Mouse (Mus musculus) midbrain, embryonic 12.5 days (tissue): ENCODE data around the gene 2510039O18Rik. TPM values are rescaled to one million over a fixed set of nuclear protein-coding genes. Genes with fewer than 3 reads are reported as not detected.

Experiments
- ATAC-seq: fragments of 200-750 bp; cut with Nextera tagmentation; 2 replicates; pipeline ENCODE4 v1.8.0; 2017; ENCODE audit warnings: low read depth, moderate TSS enrichment, moderate library complexity; ENCODE audit not compliant: low FRiP score
- H3K27ac ChIP-seq: fragments of 300-500 bp; sonication (generic); replicated peaks from 2 replicates; pipeline ENCODE4 v1.5.1; 2016; ENCODE audit warnings: mild to moderate bottlenecking
- H3K27me3 ChIP-seq: fragments of 300-500 bp; sonication (generic); 2 replicates; pipeline ENCODE4 v1.6.1; 2016; ENCODE audit warnings: mild to moderate bottlenecking
- H3K36me3 ChIP-seq: fragments of 300-500 bp; sonication (generic); 2 replicates; pipeline ENCODE4 v1.6.1; 2016
- H3K4me1 ChIP-seq: fragments of 300-500 bp; sonication (generic); 2 replicates; pipeline ENCODE4 v1.6.1; 2016
- H3K4me2 ChIP-seq: fragments of 300-500 bp; sonication (generic); replicated peaks from 2 replicates; pipeline ENCODE4 v1.6.1; 2016; ENCODE audit warnings: mild to moderate bottlenecking, moderate library complexity
- H3K4me3 ChIP-seq: fragments of 300-500 bp; sonication (generic); 2 replicates; pipeline ENCODE4 v1.5.1; 2016; ENCODE audit warnings: mild to moderate bottlenecking
- H3K9ac ChIP-seq: fragments of 300-500 bp; sonication (generic); replicated peaks from 2 replicates; pipeline ENCODE4 v1.6.1; 2016; ENCODE audit warnings: mild to moderate bottlenecking, moderate library complexity
- H3K9me3 ChIP-seq: fragments of 300-500 bp; sonication (generic); 2 replicates; pipeline ENCODE4 v1.6.1; 2016; ENCODE audit warnings: mild to moderate bottlenecking
- WGBS: fragments of 180-500 bp; shearing (Covaris S2); methylation state at CpG from one replicate; pipeline ENCODE4 v1.1.7; 2016; 5-methylcytosine and 5-hydroxymethylcytosine counted together
- polyA plus RNA-seq: library from polyadenylated mRNA; unstranded; fragments of >200 nt; fragmentation: Nextera tagmentation; extraction: Ambion mirVana; gene quantifications from 2 replicates; pipeline ENCODE4 v1.2.1, GENCODE M21; 2016

The 2510039O18Rik gene
- polyA plus RNA-seq, 1 experiment from 2014 or later, result 21.2 TPM

DNA sequence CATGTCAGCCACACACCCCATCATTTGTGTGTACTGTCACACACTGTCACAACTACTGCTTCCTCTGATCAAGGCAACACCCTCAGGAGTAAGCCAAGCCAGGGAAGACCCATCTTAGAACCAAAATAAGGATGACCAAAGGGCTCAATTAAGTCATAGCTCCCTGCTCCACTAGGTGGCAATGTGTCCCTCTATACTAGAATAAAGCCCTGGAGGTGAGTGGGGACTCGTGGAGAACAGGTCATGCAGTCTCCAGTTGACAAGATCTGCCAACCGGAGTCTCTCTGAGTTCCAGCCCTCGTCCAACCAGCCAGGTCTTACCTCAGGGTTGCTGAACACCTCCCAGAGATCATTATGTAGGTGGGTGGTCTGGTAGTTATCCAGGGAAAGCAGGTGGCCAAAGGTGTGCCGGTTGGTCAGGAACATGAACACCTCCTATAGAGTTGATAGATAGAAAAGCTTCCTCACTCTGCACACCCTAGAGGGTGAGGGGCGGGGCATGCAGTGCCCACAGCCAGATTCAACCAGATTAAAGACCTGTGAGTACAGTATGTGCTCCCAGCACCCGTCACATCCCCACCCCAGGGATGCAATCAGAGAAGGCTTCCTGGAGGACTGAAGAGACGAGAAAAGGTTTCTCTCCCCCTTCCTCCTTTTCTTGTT, 22.1 kb upstream of the 2510039O18Rik start:
- H3K27me3 ChIP-seq, result no peaks in the 10 kb centered on the region
- no peak overlapping the region for H3K27ac ChIP-seq
- no peaks in the 10 kb centered on the region for H3K4me1 ChIP-seq
- 64% methylated on average over 7 of the region's 7 CpGs for WGBS
- no peak overlapping the region for H3K9ac ChIP-seq
- H3K4me3 ChIP-seq, result no peak overlapping the region
- H3K36me3 ChIP-seq, result 0 out of 2 replicates have a peak, but pooled peaks cover 5% of the 10 kb centered on the region
- peak; percentile 27; the same call in 1 of the 2 replicates for ATAC-seq
- H3K9me3 ChIP-seq, result no peaks in the 10 kb centered on the region
- H3K4me2 ChIP-seq, result no peak overlapping the region

DNA sequence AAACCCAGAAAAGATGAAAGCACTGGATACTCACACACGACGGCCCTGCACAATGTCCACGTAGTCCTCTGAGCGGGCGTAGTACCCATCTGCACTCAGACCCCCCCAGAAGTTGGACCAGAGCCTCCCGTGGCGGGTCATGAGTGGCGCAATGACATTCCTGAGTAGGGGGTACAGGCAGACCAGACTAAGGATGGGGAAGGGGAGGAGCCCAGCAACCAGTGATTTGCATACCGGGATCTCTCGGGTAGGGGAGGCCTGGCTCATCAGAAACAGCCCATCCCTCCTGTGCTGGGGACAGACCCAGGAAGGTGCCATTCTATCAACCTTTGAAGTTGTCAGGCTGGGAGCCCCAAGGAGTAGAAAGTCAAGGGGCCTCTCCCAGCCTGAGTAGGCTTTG, 19.7 kb upstream of the 2510039O18Rik start:
- Histone ChIP-seq H3K9me3 (no peaks in the 10 kb centered on the region), H3K27me3 (no peaks in the 10 kb centered on the region), H3K4me1 (no peaks in the 10 kb centered on the region), H3K4me3 (no peak overlapping the region), H3K27ac (no peak overlapping the region), H3K9ac (no peak overlapping the region), H3K4me2 (0 out of 2 replicates have a peak overlapping the region, but pooled peaks have one; percentile 9), H3K36me3 (0 out of 2 replicates have a peak, but pooled peaks cover 5% of the 10 kb centered on the region)
- WGBS, result 31% methylated on average over 10 of the region's 10 CpGs
- ATAC-seq, result peak; percentile 57

DNA sequence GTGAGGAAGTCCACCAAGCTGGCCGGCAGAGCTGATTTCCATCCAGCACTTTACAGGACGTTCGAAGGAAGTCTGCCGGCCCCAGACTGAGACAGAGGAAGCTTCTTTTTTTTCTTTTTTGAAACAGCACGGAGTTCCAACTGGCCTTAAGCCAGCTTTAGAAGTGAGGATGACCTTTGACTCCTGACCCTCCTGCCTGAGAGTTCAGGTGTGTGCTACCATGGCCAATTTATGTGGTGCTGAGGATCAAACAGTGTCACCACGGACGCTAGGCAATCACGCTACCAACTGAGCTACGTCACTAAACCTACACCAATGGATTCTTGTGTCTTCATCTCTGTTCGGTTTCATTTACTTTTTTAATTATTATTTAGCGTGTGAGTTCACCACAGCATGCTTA, 18.4 kb upstream of the 2510039O18Rik start:
- Histone ChIP-seq H3K36me3 (0 out of 2 replicates have a peak, but pooled peaks cover 2% of the 10 kb centered on the region), H3K4me2 (no peak overlapping the region), H3K27ac (no peak overlapping the region), H3K9ac (no peak overlapping the region), H3K27me3 (no peaks in the 10 kb centered on the region), H3K4me3 (no peak overlapping the region), H3K4me1 (no peaks in the 10 kb centered on the region), H3K9me3 (no peaks in the 10 kb centered on the region)
- 80% methylated on average over 11 of the region's 11 CpGs for WGBS
- no peak for ATAC-seq

DNA sequence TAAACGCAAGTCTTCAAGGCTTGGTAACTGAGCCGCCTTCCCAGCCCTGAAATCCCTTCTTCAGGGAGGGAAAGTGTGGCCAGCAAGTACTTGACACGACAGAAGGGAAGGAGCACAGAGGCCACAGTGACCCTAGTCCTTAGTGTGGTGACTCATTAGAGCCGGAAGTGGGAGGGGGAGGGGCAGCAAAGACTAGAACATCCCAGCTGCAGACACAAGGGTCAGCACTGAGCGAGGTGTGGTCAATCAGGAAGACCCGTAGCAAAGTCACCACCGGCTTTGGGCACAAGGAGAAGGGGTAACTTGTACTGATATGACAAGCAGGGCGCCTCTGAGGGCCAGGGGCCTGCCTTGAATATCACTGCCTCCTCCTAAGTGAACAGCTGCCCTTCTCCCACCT, 13.0 kb upstream of the 2510039O18Rik start:
- no peak overlapping the region for H3K9ac ChIP-seq
- H3K27ac ChIP-seq, result no peak overlapping the region
- no peak for ATAC-seq
- H3K36me3 ChIP-seq, result 0 out of 2 replicates have a peak, but pooled peaks cover 5% of the 10 kb centered on the region
- H3K4me3 ChIP-seq, result no peak overlapping the region
- no peak overlapping the region for H3K4me2 ChIP-seq
- no peaks in the 10 kb centered on the region for H3K27me3 ChIP-seq
- H3K9me3 ChIP-seq, result no peaks in the 10 kb centered on the region
- WGBS, result 48% methylated on average over 8 of the region's 8 CpGs
- H3K4me1 ChIP-seq, result no peaks in the 10 kb centered on the region

DNA sequence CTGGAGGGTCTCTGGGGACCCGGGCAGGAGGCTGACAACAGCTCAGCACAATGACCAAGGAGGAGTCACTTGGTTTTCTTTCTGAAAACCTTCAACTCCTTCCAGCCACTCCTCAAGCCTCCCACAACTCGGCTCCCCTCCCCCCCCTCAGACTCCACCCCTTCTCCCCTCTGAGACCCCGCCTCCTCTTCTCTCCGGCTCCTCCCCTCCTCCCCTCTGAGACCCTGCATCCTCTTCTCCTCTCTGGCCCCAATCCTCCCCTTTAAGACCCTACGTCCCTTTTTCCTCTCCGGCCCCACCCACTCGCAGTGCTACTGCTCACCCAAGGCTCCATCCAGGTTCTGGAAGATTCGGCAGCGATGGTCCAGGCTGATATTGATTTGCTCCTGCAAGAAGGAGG, 12.6 kb upstream of the 2510039O18Rik start:
- peak; percentile 38; the same call in 1 of the 2 replicates for ATAC-seq
- Histone ChIP-seq H3K27me3 (no peaks in the 10 kb centered on the region), H3K4me3 (no peak overlapping the region), H3K9ac (no peak overlapping the region), H3K4me1 (no peaks in the 10 kb centered on the region), H3K27ac (no peak overlapping the region), H3K36me3 (0 out of 2 replicates have a peak, but pooled peaks cover 5% of the 10 kb centered on the region), H3K9me3 (no peaks in the 10 kb centered on the region), H3K4me2 (no peak overlapping the region)
- 5% methylated on average over 9 of the region's 9 CpGs for WGBS

DNA sequence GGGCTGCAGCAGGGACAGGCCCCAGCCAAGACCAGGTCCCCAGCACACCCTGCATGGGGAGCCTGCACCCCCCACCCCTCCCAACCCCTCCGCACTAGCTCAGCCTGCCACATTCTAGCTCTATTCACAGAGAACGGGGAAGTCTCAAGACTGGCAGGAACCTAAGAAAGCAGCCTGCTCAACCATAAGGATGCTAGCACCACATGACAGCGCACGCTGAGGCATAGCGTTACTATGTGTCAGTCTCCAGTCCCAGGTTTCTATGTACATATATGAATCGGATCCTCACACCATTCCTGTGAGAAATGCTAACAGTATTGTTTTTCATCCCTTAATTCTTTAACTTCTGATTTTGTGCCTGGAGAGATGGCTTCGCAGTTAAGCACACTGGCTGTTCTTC, 12.2 kb upstream of the 2510039O18Rik start:
- WGBS, result 68% methylated on average over 7 of the region's 7 CpGs
- no peaks in the 10 kb centered on the region for H3K9me3 ChIP-seq
- H3K4me3 ChIP-seq, result no peak overlapping the region
- ATAC-seq, result peak; percentile 32; the same call in 1 of the 2 replicates
- no peak overlapping the region for H3K4me2 ChIP-seq
- H3K9ac ChIP-seq, result no peak overlapping the region
- no peak overlapping the region for H3K27ac ChIP-seq
- H3K4me1 ChIP-seq, result no peaks in the 10 kb centered on the region
- H3K27me3 ChIP-seq, result no peaks in the 10 kb centered on the region
- 0 out of 2 replicates have a peak, but pooled peaks cover 5% of the 10 kb centered on the region for H3K36me3 ChIP-seq

DNA sequence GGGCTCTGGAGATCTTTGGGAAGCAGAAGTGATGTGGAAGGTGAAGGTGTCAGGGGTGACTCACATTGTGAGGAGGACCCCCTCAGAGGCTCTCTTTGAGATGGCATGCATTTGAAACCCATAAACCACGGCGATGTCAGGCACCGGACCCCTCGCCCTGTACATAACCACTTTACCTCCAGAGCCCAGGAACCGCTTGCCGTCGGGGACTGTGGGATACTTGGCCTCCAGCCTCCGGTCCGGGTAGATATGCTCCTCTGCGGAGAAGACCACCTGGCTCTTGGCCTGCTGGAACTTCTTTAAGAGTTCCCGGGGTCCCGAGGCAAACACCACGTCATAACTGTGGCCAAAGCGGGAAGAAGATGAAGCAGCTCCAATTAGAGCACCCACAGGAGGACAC, 9.7 kb upstream of the 2510039O18Rik start:
- H3K9me3 ChIP-seq, result no peaks in the 10 kb centered on the region
- no peaks in the 10 kb centered on the region for H3K4me1 ChIP-seq
- no peak overlapping the region for H3K4me3 ChIP-seq
- no peak for ATAC-seq
- no peak overlapping the region for H3K9ac ChIP-seq
- no peaks in the 10 kb centered on the region for H3K27me3 ChIP-seq
- H3K27ac ChIP-seq, result no peak overlapping the region
- WGBS, result 96% methylated on average over 14 of the region's 14 CpGs
- no peak overlapping the region for H3K4me2 ChIP-seq
- 0 out of 2 replicates have a peak, but pooled peaks cover 5% of the 10 kb centered on the region for H3K36me3 ChIP-seq

DNA sequence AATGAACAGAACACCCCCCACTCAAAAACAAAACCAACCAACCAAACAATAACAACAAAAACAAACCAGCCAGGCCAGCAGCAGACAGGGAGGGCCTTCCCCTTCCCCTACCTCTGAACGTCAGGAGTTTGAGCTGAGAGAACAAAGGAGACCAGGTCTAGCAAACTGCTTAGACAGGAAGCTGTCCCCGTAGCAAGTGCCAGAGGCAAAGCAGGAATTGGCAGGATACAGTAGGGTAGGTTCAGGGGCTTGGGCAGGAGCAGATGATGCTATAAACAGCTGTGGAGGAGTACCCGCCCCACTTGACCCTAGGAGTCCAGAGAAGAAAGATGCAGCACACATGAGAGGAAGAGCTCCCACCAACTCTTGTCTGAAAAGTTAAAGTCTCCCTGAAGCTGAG, 6.6 kb upstream of the 2510039O18Rik start:
- Histone ChIP-seq H3K27me3 (0 out of 2 replicates have a peak, but pooled peaks cover 10% of the 10 kb centered on the region), H3K4me1 (peaks cover 5% of the 10 kb centered on the region; the same call in 1 of the 2 replicates), H3K4me2 (no peak overlapping the region), H3K36me3 (0 out of 2 replicates have a peak, but pooled peaks cover 5% of the 10 kb centered on the region), H3K9ac (no peak overlapping the region), H3K4me3 (no peak overlapping the region), H3K9me3 (no peaks in the 10 kb centered on the region), H3K27ac (no peak overlapping the region)
- 63% methylated on average over 3 of the region's 3 CpGs for WGBS
- ATAC-seq, result no peak

DNA sequence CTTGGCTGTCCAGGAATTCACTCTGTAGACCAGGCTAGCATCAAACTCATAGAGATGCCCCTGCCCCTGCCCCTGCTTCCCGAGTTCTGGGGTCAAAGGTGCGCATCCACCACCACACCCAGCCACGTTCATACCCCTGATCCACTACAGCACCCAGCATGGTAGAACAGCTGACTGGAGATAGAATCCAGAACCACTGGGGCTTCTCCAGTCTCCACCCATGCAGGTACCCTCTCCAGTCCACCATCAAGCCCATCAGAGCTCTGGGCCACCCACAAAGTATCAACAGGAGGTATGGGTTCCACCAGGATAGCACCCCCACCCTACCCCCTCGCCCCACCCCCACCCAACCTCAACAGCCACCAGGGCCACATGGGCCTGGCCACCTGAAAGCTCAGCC, 6.1 kb upstream of the 2510039O18Rik start:
- WGBS, result 79% methylated on average over 4 of the region's 4 CpGs
- Histone ChIP-seq H3K9me3 (no peaks in the 10 kb centered on the region), H3K4me3 (no peak overlapping the region), H3K27ac (no peak overlapping the region), H3K4me1 (peaks cover 5% of the 10 kb centered on the region; the same call in 1 of the 2 replicates), H3K36me3 (0 out of 2 replicates have a peak, but pooled peaks cover 5% of the 10 kb centered on the region), H3K4me2 (no peak overlapping the region), H3K27me3 (0 out of 2 replicates have a peak, but pooled peaks cover 10% of the 10 kb centered on the region), H3K9ac (no peak overlapping the region)
- ATAC-seq, result no peak

DNA sequence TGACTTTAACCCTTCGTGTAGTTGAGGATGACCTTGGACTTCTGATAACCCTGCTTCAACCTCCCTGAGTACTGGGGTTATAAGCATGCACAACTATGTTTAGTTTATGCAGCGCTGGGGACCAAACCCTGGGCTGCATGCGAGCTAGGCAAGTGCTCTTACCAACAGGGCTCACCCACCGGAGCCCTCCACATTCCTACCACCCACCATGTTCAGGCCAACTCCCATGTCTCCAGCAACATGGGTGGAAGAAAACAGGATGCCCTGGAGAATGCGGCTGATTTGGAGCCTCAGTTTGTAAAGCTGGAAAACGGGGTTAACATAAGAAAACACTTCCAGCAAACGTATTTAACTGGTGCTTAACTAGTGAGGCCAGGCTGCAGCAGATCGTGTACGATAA, 4.8 kb upstream of the 2510039O18Rik start:
- peak overlapping the region; percentile 86 for H3K4me2 ChIP-seq
- H3K27ac ChIP-seq, result no peak overlapping the region
- H3K9ac ChIP-seq, result peak overlapping the region; percentile 68; the same call in 1 of the 2 replicates
- H3K27me3 ChIP-seq, result 0 out of 2 replicates have a peak, but pooled peaks cover 10% of the 10 kb centered on the region
- no peak for ATAC-seq
- no peaks in the 10 kb centered on the region for H3K9me3 ChIP-seq
- H3K36me3 ChIP-seq, result 0 out of 2 replicates have a peak, but pooled peaks cover 5% of the 10 kb centered on the region
- 21% methylated on average over 9 of the region's 9 CpGs for WGBS
- H3K4me3 ChIP-seq, result peak overlapping the region; percentile 64
- peaks cover 11% of the 10 kb centered on the region; the same call in 1 of the 2 replicates for H3K4me1 ChIP-seq

DNA sequence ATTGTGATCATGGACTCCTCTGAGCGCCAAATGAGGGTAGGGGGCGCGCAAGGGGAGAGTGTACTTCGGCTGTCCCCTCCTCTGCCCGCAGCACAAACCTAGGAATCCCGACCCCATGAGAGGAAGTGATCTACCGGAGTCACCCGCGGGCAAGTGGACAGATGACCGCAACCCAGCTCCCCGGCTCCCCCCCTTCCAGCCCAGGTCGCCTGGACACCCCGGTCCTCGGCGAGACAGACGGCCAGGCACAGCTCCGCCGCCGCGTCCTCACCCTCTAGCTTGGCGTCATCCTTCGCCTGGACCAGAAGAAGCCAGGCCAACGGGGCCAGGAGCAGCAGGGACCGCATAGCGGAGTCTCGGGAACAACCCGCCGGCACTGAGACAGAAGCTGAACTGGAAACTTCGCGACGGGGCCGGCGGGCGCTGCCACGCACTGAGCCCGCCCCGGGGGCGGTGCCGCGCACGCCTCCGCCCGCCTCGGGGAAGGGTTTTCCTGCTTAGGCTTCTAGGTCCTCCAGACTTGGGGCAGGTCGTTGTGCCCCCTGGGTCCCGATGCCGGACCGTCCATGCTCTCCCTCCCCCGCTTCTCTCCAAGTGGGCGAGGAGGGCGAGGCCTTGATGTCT, 4.3 kb upstream of the 2510039O18Rik start, which contains the start of gene Plod1:
Gene Plod1, minus strand, starts transcription at position 437 of the 624 bp plus-strand sequence.
- Histone ChIP-seq H3K4me1 (peaks cover 13% of the 10 kb centered on the region), H3K9ac (peak within 1 kb of the TSS; percentile 68), H3K9me3 (no peaks in the 10 kb centered on the region), H3K36me3 (0 out of 2 replicates have a peak, but pooled peaks cover 3% of the 10 kb centered on the region), H3K27ac (peak within 1 kb of the TSS; percentile 39; the same call in 1 of the 2 replicates), H3K27me3 (0 out of 2 replicates have a peak, but pooled peaks cover 10% of the 10 kb centered on the region), H3K4me3 (peak within 1 kb of the TSS; percentile 64), H3K4me2 (peak within 1 kb of the TSS; percentile 86)
- under 1% methylated on average over 51 of the region's 51 CpGs for WGBS
- peak; percentile 45 for ATAC-seq

DNA sequence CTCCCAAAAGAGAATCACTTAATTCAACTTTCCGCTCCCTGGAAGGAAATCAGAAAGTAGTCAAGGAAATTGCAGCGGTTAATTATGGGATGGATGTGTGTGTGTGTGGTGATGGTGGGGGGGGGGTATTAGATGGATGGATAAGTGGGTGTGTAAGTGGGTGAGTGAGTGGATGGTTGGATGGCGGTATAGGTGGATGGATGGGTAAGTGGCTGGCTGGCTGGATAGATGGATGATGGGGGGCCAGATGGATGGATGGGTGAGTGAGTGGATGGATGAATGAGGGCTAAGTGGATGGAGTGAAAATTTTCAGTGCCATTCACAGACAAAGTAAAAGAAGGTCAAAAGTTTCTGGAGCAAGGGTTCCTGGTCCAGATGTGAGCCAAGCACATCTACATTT, 3.7 kb upstream of the 2510039O18Rik start:
- Histone ChIP-seq H3K9ac (peak overlapping the region; percentile 68), H3K4me1 (peaks cover 19% of the 10 kb centered on the region)
- WGBS, result 38% methylated on average over 3 of the region's 3 CpGs

More for the DNA sequence above, 3.7 kb upstream of the 2510039O18Rik start:
- no peak overlapping the region for H3K27ac ChIP-seq
- peak overlapping the region; percentile 64 for H3K4me3 ChIP-seq
- H3K4me2 ChIP-seq, result peak overlapping the region; percentile 86
- ATAC-seq, result no peak
- H3K9me3 ChIP-seq, result no peaks in the 10 kb centered on the region
- no peaks in the 10 kb centered on the region for H3K36me3 ChIP-seq
- 0 out of 2 replicates have a peak, but pooled peaks cover 10% of the 10 kb centered on the region for H3K27me3 ChIP-seq
